Mouse (Mus musculus) thymus, adult 2 months (tissue): Measurements from ENCODE around the gene Atxn7l3b.

Experiments used
- CTCF ChIP-seq: fragments of 200-500 bp; IDR thresholded peaks from 2 replicates; pipeline ENCODE4 v1.5.1; 2012; ENCODE audit warnings: mild to moderate bottlenecking, control low read depth, low read length, moderate library complexity, borderline replicate concordance; ENCODE audit not compliant: control insufficient read depth, poor library complexity, insufficient read depth; ENCODE audit errors: extremely low read depth
- POLR2A ChIP-seq: fragments of 200-500 bp; IDR thresholded peaks from 2 replicates; pipeline ENCODE4 v1.6.1; 2012; ENCODE audit warnings: mild to moderate bottlenecking, low read length, control low read depth, moderate library complexity; ENCODE audit not compliant: control insufficient read depth, poor library complexity, insufficient read depth; ENCODE audit errors: extremely low read depth

DNA sequence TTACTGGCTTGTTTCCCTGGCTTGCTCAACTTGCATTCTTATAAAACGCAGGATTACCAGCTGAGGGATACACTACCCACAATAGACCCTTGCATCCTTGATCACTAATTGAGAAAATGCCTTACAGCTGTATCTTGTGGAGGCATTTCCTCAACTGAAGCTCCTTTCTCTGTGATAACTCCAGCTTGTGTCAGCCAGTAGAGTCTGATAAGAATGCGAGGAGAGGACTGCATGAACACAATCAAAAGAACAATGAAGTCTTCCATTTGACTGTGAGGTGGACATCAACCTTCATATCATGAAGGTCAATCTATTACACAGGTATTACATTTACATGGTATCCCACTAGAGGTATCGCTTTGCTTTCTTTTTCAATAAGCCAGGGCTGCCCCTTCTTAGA lies 19.7 kb upstream of the Atxn7l3b start:
- no peak for TF ChIP-seq CTCF
- no peak for TF ChIP-seq POLR2A
